Mouse (Mus musculus) cerebellum, adult 2 months (tissue): ENCODE measurements around the gene Supt5. TPM values are rescaled to one million over a fixed set of nuclear protein-coding genes. Genes with fewer than 3 reads are reported as not detected.
A peak's percentile ranks its signal among the peaks of the same experiment; 100 is the strongest.

Experiments
- DNase-seq, 2 experiments: peaks; one replicate each; pipeline ENCODE4 v3.0.0; 2021
- H3K27ac ChIP-seq: fragments of 200-500 bp; 2 replicates; pipeline ENCODE4 v1.5.1; 2012; ENCODE audit warnings: low read length, control low read depth, inconsistent platforms; ENCODE audit not compliant: insufficient read depth
- H3K27me3 ChIP-seq: fragments of 200-500 bp; 2 replicates; pipeline ENCODE4 v1.6.1; 2012; ENCODE audit warnings: inconsistent platforms, mild to moderate bottlenecking, low read length, moderate library complexity; ENCODE audit not compliant: control insufficient read depth, insufficient read depth
- H3K4me1 ChIP-seq: fragments of 200-500 bp; 2 replicates; pipeline ENCODE4 v1.6.1; 2011; ENCODE audit warnings: low read length; ENCODE audit not compliant: control insufficient read depth, insufficient read depth
- H3K4me3 ChIP-seq: fragments of 200-500 bp; replicated peaks from 2 replicates; pipeline ENCODE3; 2011; ENCODE audit warnings: mild to moderate bottlenecking, low read depth, low read length, control low read depth; ENCODE audit not compliant: insufficient read depth
- CTCF ChIP-seq: fragments of 200-500 bp; IDR thresholded peaks from 2 replicates; pipeline ENCODE4 v1.5.1; 2011; ENCODE audit warnings: low read depth, mild to moderate bottlenecking, control low read depth, low read length, moderate library complexity, borderline replicate concordance; ENCODE audit not compliant: insufficient read depth
- POLR2A ChIP-seq: fragments of 200-500 bp; IDR thresholded peaks from 2 replicates; pipeline ENCODE4 v1.6.1; 2011; ENCODE audit warnings: low read length, control low read depth, borderline replicate concordance; ENCODE audit not compliant: insufficient read depth
- WGBS: fragments of 180-500 bp; shearing (Covaris S2); methylation state at CpG from one replicate; pipeline ENCODE4 v1.1.7; 2018; 5-methylcytosine and 5-hydroxymethylcytosine counted together
- polyA plus RNA-seq: library from polyadenylated mRNA; depleted of rRNA; stranded (reverse); fragments of >200 nt; gene quantifications from 2 replicates; pipeline ENCODE4 v1.2.3, GENCODE M21; 2012

Gene Supt5
- polyA plus RNA-seq, 1 experiment: 121 TPM

DNA sequence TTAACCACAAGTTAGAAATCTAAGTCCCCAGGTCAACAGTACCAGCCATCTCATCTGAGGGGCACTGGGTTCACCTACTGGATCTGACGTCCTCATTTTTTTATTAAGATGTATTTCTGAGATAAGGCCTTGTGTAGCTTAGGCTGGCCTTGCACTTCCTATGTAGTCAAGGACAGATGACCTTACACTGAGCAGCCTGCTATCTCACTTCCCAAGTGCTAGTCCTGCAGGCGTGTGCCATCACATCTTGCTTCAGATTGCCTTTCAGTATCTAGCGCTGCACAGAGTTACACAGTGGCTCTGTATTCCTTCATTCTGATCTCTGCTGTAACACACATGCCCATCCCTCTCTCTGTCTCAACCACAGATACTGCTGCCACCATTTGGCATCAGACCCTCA is 20.5 kb downstream of the Supt5 start:
- H3K27me3 ChIP-seq: no peaks in the 10 kb centered on the region
- no peak for TF ChIP-seq POLR2A
- no peak for TF ChIP-seq CTCF
- no peak for DNase-seq
- H3K27ac ChIP-seq: no peak overlapping the region
- no peak overlapping the region for H3K4me3 ChIP-seq
- H3K4me1 ChIP-seq: no peaks in the 10 kb centered on the region
- 91% methylated on average over 3 of the region's 3 CpGs for WGBS

DNA sequence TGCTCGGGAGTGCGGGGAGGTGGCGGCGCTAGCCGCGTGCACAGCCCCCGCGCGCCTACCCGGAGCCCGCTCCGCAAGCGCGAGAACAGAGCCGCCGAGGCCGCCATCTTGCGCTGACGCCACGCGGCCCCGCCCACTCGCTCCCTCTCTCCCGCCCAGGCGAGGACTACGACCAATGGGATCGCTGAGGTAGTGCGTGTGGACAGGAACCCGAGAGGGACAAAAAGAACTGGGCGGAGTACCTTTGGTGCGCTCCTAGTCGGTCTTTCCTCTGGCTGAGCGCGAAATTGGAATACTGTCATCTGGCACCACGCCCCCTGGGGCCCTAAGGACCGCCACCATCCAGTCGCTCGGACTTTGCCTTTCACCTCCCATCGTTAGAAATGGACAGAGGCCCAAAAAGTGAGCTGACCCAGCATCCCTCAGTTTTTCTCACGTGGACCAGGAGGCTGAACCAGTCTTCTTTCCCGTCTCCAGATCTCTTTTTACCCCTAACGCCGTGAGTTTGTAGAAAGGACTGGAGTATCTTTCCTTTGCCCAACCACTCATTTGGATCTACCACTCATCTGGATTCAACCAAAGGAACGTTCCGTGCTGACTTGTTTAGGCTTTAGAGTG is 26.5 kb downstream of the Supt5 start, which contains the start of gene Timm50:
TSS of gene Timm50 (minus strand) at position 147 of the 618 bp plus-strand sequence.
- Histone ChIP-seq H3K27me3 (no peaks in the 10 kb centered on the region), H3K4me3 (peak within 1 kb of the TSS; percentile 68), H3K27ac (no peak within 1 kb of the TSS), H3K4me1 (no peaks in the 10 kb centered on the region; the same call in 1 of the 2 replicates)
- TF ChIP-seq POLR2A: peak; percentile 75; the same call in 1 of the 2 replicates
- no peak for TF ChIP-seq CTCF
- WGBS: under 1% methylated on average over 45 of the region's 45 CpGs
- peak; percentile 98 to 99 for DNase-seq

DNA sequence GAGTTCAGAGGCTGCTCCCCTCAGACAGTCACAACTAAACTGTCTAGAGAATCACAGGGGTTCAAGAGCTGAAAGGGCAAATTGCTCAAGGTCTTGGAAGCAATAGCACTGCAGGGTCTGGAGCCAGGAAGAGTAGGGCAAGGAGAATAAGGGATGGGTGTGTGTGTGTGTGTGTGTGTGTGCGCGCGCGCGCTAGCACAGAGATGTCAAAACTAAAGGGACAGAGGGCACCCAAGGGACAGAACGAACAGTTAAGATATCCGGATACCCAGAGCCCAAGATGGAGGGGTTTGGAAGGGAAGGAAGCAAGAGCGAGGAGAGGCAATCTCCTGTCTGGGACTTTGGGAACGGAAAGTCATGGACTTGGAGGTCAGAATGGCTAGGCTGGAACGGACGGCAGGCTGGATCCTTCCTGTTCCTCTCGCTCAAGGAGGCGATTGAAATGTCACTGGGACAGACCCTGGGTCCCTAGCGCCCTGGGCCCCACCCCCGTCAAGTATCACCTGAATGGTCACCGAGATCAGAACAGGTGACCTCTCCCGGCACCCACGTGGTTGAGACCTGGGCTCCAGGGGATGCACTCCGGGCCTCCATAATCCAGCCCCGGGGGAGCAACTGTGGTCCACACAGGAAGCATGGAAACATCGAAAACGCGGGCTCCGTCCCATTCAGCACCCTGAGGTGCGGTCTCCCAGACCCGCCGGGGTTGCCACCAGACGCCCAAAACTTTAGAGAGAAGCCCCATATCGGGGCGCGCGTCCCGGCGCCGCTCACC is 27.2 kb downstream of the Supt5 start:
- peak overlapping the region; percentile 68 for H3K4me3 ChIP-seq
- H3K27me3 ChIP-seq: no peaks in the 10 kb centered on the region
- no peak for DNase-seq
- no peaks in the 10 kb centered on the region; the same call in 1 of the 2 replicates for H3K4me1 ChIP-seq
- H3K27ac ChIP-seq: no peak overlapping the region
- 3% methylated on average over 35 of the region's 35 CpGs for WGBS
- TF ChIP-seq CTCF (no peak), POLR2A (no peak)

DNA sequence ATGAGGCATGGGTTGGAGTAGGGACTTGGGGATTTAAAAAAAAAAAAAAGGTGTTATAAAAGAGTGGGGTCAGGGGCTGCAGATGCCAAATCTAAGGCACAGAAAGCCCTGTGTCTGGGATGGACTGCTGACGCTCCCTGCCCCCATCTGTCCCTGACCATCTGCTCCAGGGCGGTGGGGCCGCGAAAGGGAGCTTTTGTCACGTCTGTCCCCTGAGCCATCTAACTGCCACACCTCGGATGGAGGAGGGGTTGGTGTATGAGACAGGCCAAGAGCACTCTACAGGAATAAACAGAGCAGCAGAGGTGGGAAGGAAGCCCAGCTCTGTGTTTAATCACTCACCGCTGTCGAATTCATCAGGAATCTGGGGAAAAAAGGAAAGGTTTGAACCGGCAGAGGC is 28.8 kb downstream of the Supt5 start:
- Histone ChIP-seq H3K27me3 (no peaks in the 10 kb centered on the region), H3K4me1 (no peaks in the 10 kb centered on the region; the same call in 1 of the 2 replicates), H3K4me3 (no peak overlapping the region), H3K27ac (no peak overlapping the region)
- no peak for DNase-seq
- 15% methylated on average over 9 of the region's 9 CpGs for WGBS
- no peak for TF ChIP-seq POLR2A
- no peak for TF ChIP-seq CTCF

DNA sequence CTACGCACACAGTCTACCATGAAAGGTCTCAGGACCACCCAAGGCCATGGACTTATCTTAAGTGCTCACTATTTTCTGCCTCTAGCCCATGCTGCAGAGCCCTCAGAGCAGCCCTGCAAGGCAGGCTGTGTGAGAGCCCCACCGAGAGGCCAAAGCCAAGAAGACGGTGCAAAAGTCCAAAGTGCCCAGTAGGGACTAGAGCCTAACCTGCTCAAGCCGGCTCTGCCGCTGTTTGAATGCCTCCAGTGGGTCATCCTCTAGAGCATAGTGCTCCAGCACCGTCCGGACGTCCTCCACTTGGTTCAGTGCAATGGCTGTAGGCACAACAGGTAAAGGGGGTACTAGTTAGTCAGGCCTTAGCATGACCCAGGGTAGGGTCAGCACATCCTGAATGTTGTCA is 32.3 kb downstream of the Supt5 start:
- no peak for DNase-seq
- no peak for TF ChIP-seq CTCF
- TF ChIP-seq POLR2A: no peak
- H3K27me3 ChIP-seq: 0 out of 2 replicates have a peak, but pooled peaks cover 1% of the 10 kb centered on the region
- no peak overlapping the region for H3K4me3 ChIP-seq
- WGBS: 62% methylated on average over 8 of the region's 8 CpGs
- H3K4me1 ChIP-seq: no peaks in the 10 kb centered on the region; the same call in 1 of the 2 replicates
- H3K27ac ChIP-seq: no peak overlapping the region

DNA sequence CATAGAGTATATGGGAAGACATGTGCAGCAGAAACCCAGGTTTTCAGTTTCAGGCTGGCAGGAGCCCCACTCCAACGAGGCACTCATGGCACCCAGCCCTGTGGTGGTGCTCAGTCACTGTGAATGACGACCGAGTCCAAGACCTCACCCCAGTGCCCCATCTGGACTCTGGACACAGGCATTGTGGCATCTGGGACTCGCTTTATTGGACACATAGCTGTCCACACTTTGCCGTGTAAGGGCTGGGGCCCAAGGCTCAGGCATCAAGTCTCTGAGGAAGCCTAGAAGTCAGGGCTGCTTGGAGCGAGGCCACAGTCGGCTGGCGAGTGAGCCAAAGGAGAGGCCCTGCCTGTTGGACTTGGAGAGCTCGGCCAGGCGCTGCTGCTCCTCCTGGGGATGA is 32.9 kb downstream of the Supt5 start:
- Histone ChIP-seq H3K27ac (no peak overlapping the region), H3K4me3 (no peak overlapping the region), H3K4me1 (no peaks in the 10 kb centered on the region; the same call in 1 of the 2 replicates), H3K27me3 (0 out of 2 replicates have a peak, but pooled peaks cover 1% of the 10 kb centered on the region)
- no peak for DNase-seq
- TF ChIP-seq POLR2A: no peak
- TF ChIP-seq CTCF: no peak
- WGBS: 18% methylated on average over 10 of the region's 10 CpGs

DNA sequence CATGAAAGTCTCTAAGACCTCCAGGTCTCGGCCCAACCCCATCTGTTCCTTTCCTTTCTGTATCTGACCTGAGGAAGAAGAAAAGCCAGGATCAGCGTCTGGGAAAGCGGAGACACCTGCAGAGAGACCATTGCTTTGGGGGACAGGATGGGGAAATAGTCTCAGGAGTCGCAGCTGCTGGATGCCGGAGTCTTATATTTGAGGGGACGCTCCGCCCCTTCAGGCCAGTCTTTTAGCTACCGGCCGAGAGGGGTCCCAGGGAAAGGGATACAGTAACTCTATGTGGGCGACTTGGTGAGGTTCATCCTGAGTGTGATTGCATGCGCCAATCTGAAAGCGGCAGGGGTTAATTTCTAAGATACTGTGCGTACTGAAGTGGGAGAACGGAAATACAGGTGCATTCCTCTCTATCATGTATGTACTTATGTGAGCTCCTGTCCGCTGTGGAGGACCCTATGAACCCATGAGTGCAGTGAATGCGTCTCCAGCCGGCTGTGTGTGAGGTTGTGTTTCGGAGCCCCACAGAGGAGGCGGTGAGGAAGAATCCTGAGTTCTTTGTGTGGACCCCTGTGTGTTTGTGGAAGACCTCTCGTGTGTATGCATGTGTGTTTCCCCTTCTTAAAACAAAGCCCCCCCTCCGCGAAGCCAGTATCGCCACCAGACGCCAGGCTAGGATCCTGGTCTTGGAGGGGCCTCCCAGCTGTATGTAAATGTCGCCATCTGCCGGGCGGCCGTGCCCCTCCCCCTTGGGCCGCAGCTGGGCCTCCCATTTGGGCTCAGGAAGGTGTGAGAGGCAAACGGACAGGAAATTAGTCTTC is 36.7 kb downstream of the Supt5 start, which contains the start of gene Dll3:
TSS of gene Dll3 (minus strand) at position 623 of the 818 bp plus-strand sequence.
- no peak within 1 kb of the TSS for H3K27ac ChIP-seq
- WGBS: 8% methylated on average over 30 of the region's 30 CpGs
- no peaks in the 10 kb centered on the region; the same call in 1 of the 2 replicates for H3K4me1 ChIP-seq
- H3K4me3 ChIP-seq: no peak within 1 kb of the TSS
- peak; percentile 28 to 41 for DNase-seq
- TF ChIP-seq POLR2A (no peak), CTCF (peak; percentile 33; the same call in 1 of the 2 replicates)
- 0 out of 2 replicates have a peak, but pooled peaks cover 1% of the 10 kb centered on the region for H3K27me3 ChIP-seq
